Comparison of ENCODE assay signal across 8 mouse cellular contexts in the genomic region with DNA sequence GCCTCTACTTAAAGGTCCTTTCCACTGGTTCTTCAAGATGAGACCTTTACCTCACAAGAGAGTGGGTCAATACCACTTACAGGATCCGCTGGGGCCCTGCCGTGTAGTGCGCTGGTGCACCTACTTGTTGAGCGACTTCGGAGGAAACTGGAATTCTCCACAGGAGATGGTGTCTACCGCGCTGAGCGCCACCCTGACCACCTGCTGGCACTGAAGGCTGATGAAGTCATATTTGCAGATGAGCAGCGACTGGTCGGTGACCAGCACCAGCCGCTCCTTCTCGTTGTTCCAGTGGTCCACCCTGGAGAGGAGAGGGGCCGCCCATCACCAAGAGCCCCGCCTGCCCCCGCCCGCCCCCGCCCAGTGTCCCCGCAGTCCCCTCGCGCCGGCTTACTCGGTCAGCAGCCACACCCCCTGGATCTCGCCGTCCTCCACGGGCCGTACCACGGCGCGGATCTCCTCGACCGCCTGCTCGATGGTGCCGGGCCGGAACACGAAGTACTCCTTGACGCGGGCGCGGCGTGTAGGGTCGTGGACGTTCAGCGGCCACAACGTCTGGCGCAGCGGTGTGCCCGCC. TPM values are rescaled to one million over a fixed set of nuclear protein-coding genes. Genes with fewer than 3 reads are reported as not detected.
DNase-seq lines count a peak whose midpoint lies in the region; ATAC-seq and TF ChIP-seq lines count a peak whose summit lies in the region.

No protein-coding gene starts in this region.

- 0 out of 2 replicates have a peak, but pooled peaks cover 2% of the 10 kb centered on the region for H3K9me3 ChIP-seq in erythroblast, embryonic 14.5 days (ENCODE audit: control insufficient read depth, low read length)

- in situ Hi-C loops in Patski (cut with MboI; ENCODE audit: low pct_unique_long_range_greater_than_20kb) = no loop called here

- DNase-seq in left cerebral cortex, adult 2 months (ENCODE audit: extremely low spot score in 1 of 2, low spot score in 2 of 2) = no peak
- DNase-seq in left cerebral cortex, adult 11 months (ENCODE audit: low spot score) = no peak
- DNase-seq in Patski (ENCODE audit: low read depth, low spot score) = no peak
- peak; percentile 35 for DNase-seq in kidney, adult 9 months
- DNase-seq in thymus, postnatal 10 days (ENCODE audit: low spot score in 2 of 2) = peak; percentile 20 to 24
- DNase-seq in adrenal gland, adult 2 months = no peak

- TF ChIP-seq CTCF in left cerebral cortex, adult 2 months (IDR thresholded peaks at IDR 0.05) = no peak
- TF ChIP-seq CTCF in Patski (IDR thresholded peaks at IDR 0.05) = no peak

- peaks cover 49% of the 10 kb centered on the region for H3K36me3 ChIP-seq in erythroblast, embryonic 14.5 days (ENCODE audit: control insufficient read depth)
- peaks cover 29% of the 10 kb centered on the region for H3K36me3 ChIP-seq in macrophage (ENCODE audit: inconsistent target)

- POLR2A ChIA-PET in Patski (lab: Charles Lee) = no interaction called here

- intact Hi-C loops in left cerebral cortex, adult 2 months (cut with DNase I) = loop anchor here (2.0 to 10.0 kb wide), 7 partner anchors 17 to 805 kb away; a partner anchor contains a TSS

- ATAC-seq in Patski = peak; percentile 24

- WGBS in macrophage (ENCODE audit: missing documents) = under 1% methylated on average over 47 of the region's 47 CpGs

- no peaks in the 10 kb centered on the region for H3K27me3 ChIP-seq in Patski
- H3K27me3 ChIP-seq in erythroblast, embryonic 14.5 days (ENCODE audit: control insufficient read depth) = no peaks in the 10 kb centered on the region

- H3K79me2 ChIP-seq in macrophage (ENCODE audit: inconsistent target) = peaks cover 20% of the 10 kb centered on the region; the same call in 1 of the 2 replicates

- peaks cover 67% of the 10 kb centered on the region for H3K4me1 ChIP-seq in erythroblast, embryonic 14.5 days (ENCODE audit: control insufficient read depth)

- H3K27ac ChIP-seq in left cerebral cortex, adult 2 months = peak overlapping the region; percentile 87
- H3K27ac ChIP-seq in macrophage = 0 out of 2 replicates have a peak overlapping the region, but pooled peaks have one; percentile 5

- H3K4me3 ChIP-seq in left cerebral cortex, adult 2 months = peak overlapping the region; percentile 98
- H3K4me3 ChIP-seq in erythroblast, embryonic 14.5 days (replicated peaks) = peak overlapping the region; percentile 89
- H3K4me3 ChIP-seq in macrophage (ENCODE audit: inconsistent target) = peak overlapping the region; percentile 65

- CTCF ChIA-PET in Patski (lab: Charles Lee) = no interaction called here

RNA-seq across cellular contexts. Expression of a gene that starts 0.4 kb away (rescaled TPM):
- 100 to 1,000 TPM; 162 to 168 TPM for total RNA-seq in left cerebral cortex, adult 2 months (2021)
- 55.4 TPM for polyA plus RNA-seq in Patski (2021)
- polyA plus RNA-seq in erythroblast, embryonic 14.5 days (2012) = 30.6 and 36.0 TPM in 2 replicates
- 10 to 100 TPM in 23 of 26 experiments, 1 to 10 TPM in 3; 6.6 to 61.0 (median 24.4) TPM for total RNA-seq in macrophage (2018; cell fraction: chromatin; rRNA removed)
- total RNA-seq in macrophage (2018; cell fraction: cytosol; rRNA removed) = 100 to 1,000 TPM in 5 of 26 experiments, 10 to 100 TPM in 21; 48.0 to 110 (median 71.3) TPM
- total RNA-seq in macrophage (2018; cell fraction: nucleus; rRNA removed) = 10 to 100 TPM; 15.0 to 94.2 (median 40.4) TPM
- polyA plus RNA-seq in macrophage (2018) = 67.1 to 106 TPM (median 87.0 TPM) in 3 replicates
- 100 to 1,000 TPM; 151 to 180 TPM for total RNA-seq in adrenal gland, adult 2 months (2021)
- 188 and 210 TPM in 2 replicates for polyA plus RNA-seq in adrenal gland, adult 2 months (2012; rRNA removed)

RNA-seq across cellular contexts. Expression of a gene that starts 10.5 kb away (rescaled TPM):
- 1 to 10 TPM; 4.3 to 5.5 TPM for total RNA-seq in left cerebral cortex, adult 2 months (2021)
- 2.0 TPM for polyA plus RNA-seq in Patski (2021)
- polyA plus RNA-seq in erythroblast, embryonic 14.5 days (2012) = under 0.01 TPM in 1 of 2 replicates, not detected in the other
- 1 to 10 TPM in 2 of 26 experiments, under 1 TPM in 6, not detected in 18; 0.13 to 5.4 (median 0.77) TPM for total RNA-seq in macrophage (2018; cell fraction: chromatin; rRNA removed)
- not detected for total RNA-seq in macrophage (2018; cell fraction: cytosol; rRNA removed)
- total RNA-seq in macrophage (2018; cell fraction: nucleus; rRNA removed) = 1 to 10 TPM in 1 of 26 experiments, not detected in 25; 1.1 TPM
- polyA plus RNA-seq in macrophage (2018) = not detected in 3 replicates
- total RNA-seq in adrenal gland, adult 2 months (2021) = 1 to 10 TPM; 2.3 to 2.6 TPM
- polyA plus RNA-seq in adrenal gland, adult 2 months (2012; rRNA removed) = 4.5 and 5.3 TPM in 2 replicates

RNA-seq across cellular contexts. Expression of a gene that starts 17.9 kb away (rescaled TPM):
- total RNA-seq in left cerebral cortex, adult 2 months (2021) = 10 to 100 TPM; 29.4 to 35.2 TPM
- polyA plus RNA-seq in Patski (2021) (15.9 TPM), macrophage (2018) (3.5 to 10.3 TPM (median 8.7 TPM) in 3 replicates)
- 1.4 and 1.9 TPM in 2 replicates for polyA plus RNA-seq in erythroblast, embryonic 14.5 days (2012)
- 10 to 100 TPM in 16 of 26 experiments, 1 to 10 TPM in 10; 3.1 to 23.1 (median 13.0) TPM for total RNA-seq in macrophage (2018; cell fraction: chromatin; rRNA removed)
- total RNA-seq in macrophage (2018; cell fraction: cytosol; rRNA removed) = 10 to 100 TPM in 9 of 26 experiments, 1 to 10 TPM in 17; 5.9 to 11.5 (median 9.5) TPM
- 10 to 100 TPM in 12 of 26 experiments, 1 to 10 TPM in 14; 4.4 to 12.6 (median 9.7) TPM for total RNA-seq in macrophage (2018; cell fraction: nucleus; rRNA removed)
- total RNA-seq in adrenal gland, adult 2 months (2021) = 10 to 100 TPM; 16.7 to 20.4 TPM
- polyA plus RNA-seq in adrenal gland, adult 2 months (2012; rRNA removed) = 41.0 and 41.1 TPM in 2 replicates

RNA-seq across cellular contexts. Expression of a gene that starts 20.0 kb away (rescaled TPM):
- 1 to 10 TPM in 1 of 2 experiments, under 1 TPM in 1; 0.41 to 1.1 TPM for total RNA-seq in left cerebral cortex, adult 2 months (2021)
- 0.46 TPM for polyA plus RNA-seq in Patski (2021)
- 0.11 TPM in 1 of 2 replicates, not detected in the other for polyA plus RNA-seq in erythroblast, embryonic 14.5 days (2012)
- not detected for total RNA-seq in macrophage (2018; cell fraction: chromatin; rRNA removed)
- total RNA-seq in macrophage (2018; cell fraction: cytosol; rRNA removed) = not detected
- not detected for total RNA-seq in macrophage (2018; cell fraction: nucleus; rRNA removed)
- polyA plus RNA-seq in macrophage (2018) = not detected in 3 replicates
- total RNA-seq in adrenal gland, adult 2 months (2021) = not detected
- 0.30 TPM in 1 of 2 replicates, not detected in the other for polyA plus RNA-seq in adrenal gland, adult 2 months (2012; rRNA removed)

Comparison
In these comparisons a context has a peak if more than half of its experiments do, and no peak if none do; other contexts are left out.
1. DNase-seq: peak in kidney, adult 9 months (single experiment) and thymus, postnatal 10 days (2 of 2); none in left cerebral cortex, adult 2 months (0 of 2), left cerebral cortex, adult 11 months (single experiment), Patski (single experiment) and adrenal gland, adult 2 months (single experiment).
2. Peak in every context shown above with its lines, with median percentiles within 50 percentile points of each other: H3K4me3 ChIP-seq.